Mouse (Mus musculus): Measurements from ENCODE around the gene Cadps. TPM values are rescaled to one million over a fixed set of nuclear protein-coding genes. Genes with fewer than 3 reads are reported as not detected.
"Not testable (repeated sequence)": the region's sequence is repeated elsewhere in the genome, so short reads cannot be mapped to it uniquely, and the experiment has no call there.

Gene Cadps
- polyA plus RNA-seq, 1 experiment from 2014 or later = 0.23 TPM

GRCm38 (mm10) chr14:12607025-12607424 is 215.9 kb downstream of the Cadps start:
- Histone ChIP-seq H3K36me3 (no peaks in the 10 kb centered on the region), H3K27me3 (ENCODE audit: low read depth, poor library complexity, severe bottlenecking) (no peaks in the 10 kb centered on the region), H3K4me1 (no peaks in the 10 kb centered on the region), H3K27ac (no peak overlapping the region), H3K4me3 (no peak overlapping the region), H3K9me3 (replicated peaks) (no peaks in the 10 kb centered on the region)
- WGBS = 91% methylated on average over 4 of the region's 4 CpGs
- no peak for DNase-seq (ENCODE audit: low spot score)

GRCm38 (mm10) chr14:12606202-12606601 is 216.7 kb downstream of the Cadps start:
- Histone ChIP-seq H3K36me3 (no peaks in the 10 kb centered on the region), H3K4me3 (no peak overlapping the region), H3K27me3 (ENCODE audit: low read depth, poor library complexity, severe bottlenecking) (no peaks in the 10 kb centered on the region), H3K4me1 (no peaks in the 10 kb centered on the region), H3K9me3 (replicated peaks) (no peaks in the 10 kb centered on the region), H3K27ac (no peak overlapping the region)
- DNase-seq (ENCODE audit: low spot score) = no peak
- 87% methylated on average over 4 of the region's 4 CpGs for WGBS

GRCm38 (mm10) chr14:12602080-12602479 is 220.8 kb downstream of the Cadps start:
- H3K9me3 ChIP-seq (replicated peaks) = no peaks in the 10 kb centered on the region
- H3K4me3 ChIP-seq = no peak overlapping the region
- H3K27me3 ChIP-seq (ENCODE audit: low read depth, poor library complexity, severe bottlenecking) = no peaks in the 10 kb centered on the region
- no peaks in the 10 kb centered on the region for H3K36me3 ChIP-seq
- H3K27ac ChIP-seq = no peak overlapping the region
- 88% methylated on average over 2 of the region's 2 CpGs for WGBS
- no peak for DNase-seq (ENCODE audit: low spot score)
- no peaks in the 10 kb centered on the region for H3K4me1 ChIP-seq

- Histone ChIP-seq H3K27ac (no peak overlapping the region), H3K27me3 (ENCODE audit: low read depth, poor library complexity, severe bottlenecking) (no peaks in the 10 kb centered on the region), H3K9me3 (replicated peaks) (no peaks in the 10 kb centered on the region), H3K36me3 (no peaks in the 10 kb centered on the region), H3K4me3 (no peak overlapping the region), H3K4me1 (no peaks in the 10 kb centered on the region)
- no peak for DNase-seq (ENCODE audit: low spot score)
- 88% methylated on average over 4 of the region's 4 CpGs for WGBS
These were observed 227.6 kb downstream of the Cadps start for GRCm38 (mm10) chr14:12595326-12595725.

GRCm38 (mm10) chr14:12592472-12593075 is 230.3 kb downstream of the Cadps start:
- Histone ChIP-seq H3K4me1 (no peaks in the 10 kb centered on the region), H3K9me3 (replicated peaks) (no peaks in the 10 kb centered on the region), H3K27me3 (ENCODE audit: low read depth, poor library complexity, severe bottlenecking) (no peaks in the 10 kb centered on the region), H3K27ac (no peak overlapping the region), H3K4me3 (no peak overlapping the region), H3K36me3 (no peaks in the 10 kb centered on the region)
- 79% methylated on average over 5 of the region's 5 CpGs for WGBS
- no peak for DNase-seq (ENCODE audit: low spot score)

- Histone ChIP-seq H3K27ac (no peak overlapping the region), H3K36me3 (no peaks in the 10 kb centered on the region), H3K4me3 (no peak overlapping the region), H3K9me3 (replicated peaks) (no peaks in the 10 kb centered on the region), H3K27me3 (ENCODE audit: low read depth, poor library complexity, severe bottlenecking) (no peaks in the 10 kb centered on the region), H3K4me1 (no peaks in the 10 kb centered on the region)
- DNase-seq (ENCODE audit: low spot score) = no peak
These were observed 231.1 kb downstream of the Cadps start for GRCm38 (mm10) chr14:12591829-12592228.

GRCm38 (mm10) chr14:12583536-12583935 is 239.3 kb downstream of the Cadps start:
- no peak overlapping the region for H3K4me3 ChIP-seq
- no peak for DNase-seq (ENCODE audit: low spot score)

GRCm38 (mm10) chr14:12581657-12582056 is 241.2 kb downstream of the Cadps start:
- Histone ChIP-seq H3K27me3 (ENCODE audit: low read depth, poor library complexity, severe bottlenecking) (no peaks in the 10 kb centered on the region), H3K36me3 (no peaks in the 10 kb centered on the region), H3K27ac (no peak overlapping the region), H3K4me3 (no peak overlapping the region), H3K4me1 (no peaks in the 10 kb centered on the region), H3K9me3 (replicated peaks) (no peaks in the 10 kb centered on the region)
- 86% methylated on average over 5 of the region's 5 CpGs for WGBS
- DNase-seq (ENCODE audit: low spot score) = no peak

More at GRCm38 (mm10) chr14:12583536-12583935, 239.3 kb downstream of the Cadps start:
- WGBS = 85% methylated on average over 5 of the region's 5 CpGs
- Histone ChIP-seq H3K27ac (no peak overlapping the region), H3K36me3 (no peaks in the 10 kb centered on the region), H3K27me3 (ENCODE audit: low read depth, poor library complexity, severe bottlenecking) (no peaks in the 10 kb centered on the region), H3K4me1 (no peaks in the 10 kb centered on the region), H3K9me3 (replicated peaks) (no peaks in the 10 kb centered on the region)

- H3K27ac ChIP-seq = no peak overlapping the region
- H3K4me3 ChIP-seq = no peak overlapping the region
- 37% methylated on average over 7 of the region's 7 CpGs for WGBS
- no peaks in the 10 kb centered on the region for H3K27me3 ChIP-seq (ENCODE audit: low read depth, poor library complexity, severe bottlenecking)
- no peaks in the 10 kb centered on the region for H3K36me3 ChIP-seq
- no peak for DNase-seq (ENCODE audit: low spot score)
- H3K9me3 ChIP-seq (replicated peaks) = no peaks in the 10 kb centered on the region
- no peaks in the 10 kb centered on the region for H3K4me1 ChIP-seq
These were observed 242.1 kb downstream of the Cadps start for GRCm38 (mm10) chr14:12580786-12581185.

GRCm38 (mm10) chr14:12578156-12578555 is 244.7 kb downstream of the Cadps start:
- Histone ChIP-seq H3K27me3 (ENCODE audit: low read depth, poor library complexity, severe bottlenecking) (no peaks in the 10 kb centered on the region), H3K4me3 (no peak overlapping the region), H3K36me3 (no peaks in the 10 kb centered on the region), H3K9me3 (replicated peaks) (no peaks in the 10 kb centered on the region), H3K4me1 (no peaks in the 10 kb centered on the region), H3K27ac (no peak overlapping the region)
- DNase-seq (ENCODE audit: low spot score) = no peak
- 81% methylated on average over 1 of the region's 1 CpGs for WGBS

GRCm38 (mm10) chr14:12577475-12578140 is 245.3 kb downstream of the Cadps start:
- Histone ChIP-seq H3K27ac (no peak overlapping the region), H3K36me3 (no peaks in the 10 kb centered on the region), H3K27me3 (ENCODE audit: low read depth, poor library complexity, severe bottlenecking) (no peaks in the 10 kb centered on the region), H3K9me3 (replicated peaks) (no peaks in the 10 kb centered on the region), H3K4me3 (no peak overlapping the region), H3K4me1 (no peaks in the 10 kb centered on the region)
- DNase-seq (ENCODE audit: low spot score) = no peak
- 79% methylated on average over 2 of the region's 2 CpGs for WGBS

- Histone ChIP-seq H3K4me3 (no peak overlapping the region), H3K4me1 (no peaks in the 10 kb centered on the region), H3K9me3 (replicated peaks) (no peaks in the 10 kb centered on the region), H3K27ac (no peak overlapping the region), H3K27me3 (ENCODE audit: low read depth, poor library complexity, severe bottlenecking) (no peaks in the 10 kb centered on the region), H3K36me3 (no peaks in the 10 kb centered on the region)
- DNase-seq (ENCODE audit: low spot score) = peak; percentile 50
- 31% methylated on average over 3 of the region's 3 CpGs for WGBS
These were observed 247.8 kb downstream of the Cadps start for GRCm38 (mm10) chr14:12575105-12575504.

GRCm38 (mm10) chr14:12574336-12574735 is 248.5 kb downstream of the Cadps start:
- Histone ChIP-seq H3K4me3 (no peak overlapping the region), H3K9me3 (replicated peaks) (no peaks in the 10 kb centered on the region), H3K27ac (no peak overlapping the region), H3K4me1 (no peaks in the 10 kb centered on the region), H3K27me3 (ENCODE audit: low read depth, poor library complexity, severe bottlenecking) (no peaks in the 10 kb centered on the region), H3K36me3 (no peaks in the 10 kb centered on the region)
- DNase-seq (ENCODE audit: low spot score) = no peak
- 87% methylated on average over 4 of the region's 4 CpGs for WGBS

GRCm38 (mm10) chr14:12561730-12562129 is 261.1 kb downstream of the Cadps start:
- peaks cover 15% of the 10 kb centered on the region for H3K4me1 ChIP-seq
- H3K27me3 ChIP-seq (ENCODE audit: low read depth, poor library complexity, severe bottlenecking); H3K36me3 ChIP-seq; H3K9me3 ChIP-seq (replicated peaks); H3K27ac ChIP-seq; H3K4me3 ChIP-seq; DNase-seq (ENCODE audit: low spot score): not testable (repeated sequence)

All from limb, embryonic 10.5 days (tissue).